Mouse (Mus musculus) forebrain, embryonic 13.5 days (tissue): ENCODE measurements around the gene Mctp2. TPM values are rescaled to one million over a fixed set of nuclear protein-coding genes. Genes with fewer than 3 reads are reported as not detected.

Experiments used
- ATAC-seq: fragments of 200-750 bp; cut with Nextera tagmentation; 2 replicates; pipeline ENCODE4 v1.8.0; 2017
- H3K27ac ChIP-seq: fragments of 300-500 bp; sonication (generic); 2 replicates; pipeline ENCODE4 v1.5.1; 2015; ENCODE audit warnings: inconsistent platforms, mild to moderate bottlenecking, moderate library complexity
- H3K27me3 ChIP-seq: fragments of 300-500 bp; sonication (generic); 2 replicates; pipeline ENCODE4 v1.6.1; 2015; ENCODE audit warnings: mild to moderate bottlenecking, inconsistent platforms
- H3K36me3 ChIP-seq: fragments of 300-500 bp; sonication (generic); 2 replicates; pipeline ENCODE4 v1.6.1; 2015; ENCODE audit warnings: mild to moderate bottlenecking, inconsistent platforms; ENCODE audit not compliant: poor library complexity, severe bottlenecking
- H3K4me1 ChIP-seq: fragments of 300-500 bp; sonication (generic); 2 replicates; pipeline ENCODE4 v1.6.1; 2015; ENCODE audit warnings: inconsistent platforms
- H3K4me2 ChIP-seq: fragments of 300-500 bp; sonication (generic); 2 replicates; pipeline ENCODE4 v1.6.1; 2015; ENCODE audit warnings: inconsistent platforms, mild to moderate bottlenecking, moderate library complexity
- H3K4me3 ChIP-seq: fragments of 300-500 bp; sonication (generic); 2 replicates; pipeline ENCODE4 v1.5.1; 2015; ENCODE audit warnings: mild to moderate bottlenecking, inconsistent platforms
- H3K9ac ChIP-seq: fragments of 300-500 bp; sonication (generic); 2 replicates; pipeline ENCODE4 v1.6.1; 2015; ENCODE audit warnings: mild to moderate bottlenecking, inconsistent platforms
- H3K9me3 ChIP-seq: fragments of 300-500 bp; sonication (generic); replicated peaks from 2 replicates; pipeline ENCODE4 v1.6.1; 2016; ENCODE audit warnings: inconsistent platforms
- WGBS: fragments of 180-500 bp; shearing (Covaris S2); methylation state at CpG from one replicate; pipeline ENCODE4 v1.1.7; 2015; 5-methylcytosine and 5-hydroxymethylcytosine counted together
- polyA plus RNA-seq: library from polyadenylated mRNA; unstranded; fragments of >200 nt; fragmentation: Nextera tagmentation; extraction: Ambion mirVana; gene quantifications from 2 replicates; pipeline ENCODE4 v1.2.1, GENCODE M21; 2015

The Mctp2 gene
- 0.10 and 0.13 TPM in 2 replicates for polyA plus RNA-seq

GRCm38 (mm10) chr7:72306382-72306841 is at the start of gene Mctp2:
TSS of gene Mctp2 (minus strand) at chr7:72306608.
- H3K9ac ChIP-seq: peak within 1 kb of the TSS; percentile 35
- no peaks in the 10 kb centered on the region for H3K9me3 ChIP-seq
- H3K4me2 ChIP-seq: peak within 1 kb of the TSS; percentile 90

GRCm38 (mm10) chr7:72345901-72346300 is 39.5 kb upstream of the Mctp2 start:
- ATAC-seq: no peak
- H3K4me1 ChIP-seq: no peaks in the 10 kb centered on the region
- H3K36me3 ChIP-seq: no peaks in the 10 kb centered on the region
- no peak overlapping the region for H3K4me2 ChIP-seq
- no peak overlapping the region for H3K9ac ChIP-seq
- no peaks in the 10 kb centered on the region for H3K27me3 ChIP-seq
- H3K27ac ChIP-seq: no peak overlapping the region
- H3K4me3 ChIP-seq: no peak overlapping the region
- H3K9me3 ChIP-seq: no peaks in the 10 kb centered on the region

More at GRCm38 (mm10) chr7:72306382-72306841, at the start of gene Mctp2:
- H3K27me3 ChIP-seq: peaks cover 32% of the 10 kb centered on the region
- peak within 1 kb of the TSS; percentile 41 for H3K4me3 ChIP-seq
- ATAC-seq: peak; percentile 70
- H3K4me1 ChIP-seq: peaks cover 11% of the 10 kb centered on the region
- H3K27ac ChIP-seq: no peak within 1 kb of the TSS
- WGBS: under 1% methylated on average over 28 of the region's 28 CpGs
- H3K36me3 ChIP-seq: no peaks in the 10 kb centered on the region

- no peaks in the 10 kb centered on the region for H3K27me3 ChIP-seq
- no peaks in the 10 kb centered on the region for H3K36me3 ChIP-seq
- no peak overlapping the region for H3K27ac ChIP-seq
- H3K9ac ChIP-seq: no peak overlapping the region
- no peak overlapping the region for H3K4me2 ChIP-seq
- H3K4me3 ChIP-seq: no peak overlapping the region
- H3K4me1 ChIP-seq: no peaks in the 10 kb centered on the region
- ATAC-seq: no peak
- no peaks in the 10 kb centered on the region for H3K9me3 ChIP-seq
- 80% methylated on average over 2 of the region's 2 CpGs for WGBS
These were observed 37.3 kb upstream of the Mctp2 start for GRCm38 (mm10) chr7:72343751-72344150.

- Histone ChIP-seq H3K4me3 (no peak overlapping the region), H3K9me3 (no peaks in the 10 kb centered on the region), H3K27me3 (no peaks in the 10 kb centered on the region), H3K4me1 (no peaks in the 10 kb centered on the region), H3K4me2 (no peak overlapping the region), H3K27ac (no peak overlapping the region), H3K36me3 (no peaks in the 10 kb centered on the region), H3K9ac (no peak overlapping the region)
- ATAC-seq: no peak
- WGBS: 72% methylated on average over 2 of the region's 2 CpGs
These were observed 36.4 kb upstream of the Mctp2 start for GRCm38 (mm10) chr7:72342822-72343221.

GRCm38 (mm10) chr7:72325961-72326360 is 19.6 kb upstream of the Mctp2 start:
- H3K27ac ChIP-seq: no peak overlapping the region
- no peaks in the 10 kb centered on the region for H3K9me3 ChIP-seq
- H3K4me2 ChIP-seq: no peak overlapping the region
- H3K36me3 ChIP-seq: no peaks in the 10 kb centered on the region
- H3K27me3 ChIP-seq: no peaks in the 10 kb centered on the region
- ATAC-seq: no peak
- 70% methylated on average over 5 of the region's 5 CpGs for WGBS
- no peaks in the 10 kb centered on the region for H3K4me1 ChIP-seq
- H3K9ac ChIP-seq: no peak overlapping the region
- no peak overlapping the region for H3K4me3 ChIP-seq

GRCm38 (mm10) chr7:72320906-72321305 is 14.5 kb upstream of the Mctp2 start:
- Histone ChIP-seq H3K27me3 (no peaks in the 10 kb centered on the region), H3K4me1 (no peaks in the 10 kb centered on the region), H3K9ac (no peak overlapping the region), H3K27ac (no peak overlapping the region), H3K9me3 (no peaks in the 10 kb centered on the region), H3K36me3 (no peaks in the 10 kb centered on the region), H3K4me3 (no peak overlapping the region), H3K4me2 (no peak overlapping the region)
- WGBS: 77% methylated on average over 4 of the region's 4 CpGs
- no peak for ATAC-seq

GRCm38 (mm10) chr7:72320441-72320840 is 14.0 kb upstream of the Mctp2 start:
- Histone ChIP-seq H3K4me1 (no peaks in the 10 kb centered on the region), H3K4me2 (no peak overlapping the region), H3K27ac (no peak overlapping the region), H3K9me3 (no peaks in the 10 kb centered on the region), H3K4me3 (no peak overlapping the region), H3K9ac (no peak overlapping the region), H3K36me3 (no peaks in the 10 kb centered on the region), H3K27me3 (no peaks in the 10 kb centered on the region)
- WGBS: 74% methylated on average over 4 of the region's 4 CpGs
- no peak for ATAC-seq

- H3K27me3 ChIP-seq: no peaks in the 10 kb centered on the region
- no peaks in the 10 kb centered on the region for H3K9me3 ChIP-seq
- no peaks in the 10 kb centered on the region for H3K36me3 ChIP-seq
- WGBS: 88% methylated on average over 9 of the region's 9 CpGs
- H3K27ac ChIP-seq: no peak overlapping the region
- H3K4me2 ChIP-seq: no peak overlapping the region
- no peak for ATAC-seq
- H3K4me1 ChIP-seq: no peaks in the 10 kb centered on the region
- H3K9ac ChIP-seq: no peak overlapping the region
- H3K4me3 ChIP-seq: no peak overlapping the region
These were observed 8.1 kb upstream of the Mctp2 start for GRCm38 (mm10) chr7:72314395-72315060.

- H3K27me3 ChIP-seq: no peaks in the 10 kb centered on the region
- no peaks in the 10 kb centered on the region for H3K4me1 ChIP-seq
- no peak overlapping the region for H3K4me2 ChIP-seq
- 79% methylated on average over 3 of the region's 3 CpGs for WGBS
- no peak for ATAC-seq
- no peaks in the 10 kb centered on the region for H3K36me3 ChIP-seq
- H3K9me3 ChIP-seq: no peaks in the 10 kb centered on the region
- no peak overlapping the region for H3K9ac ChIP-seq
- no peak overlapping the region for H3K27ac ChIP-seq
- H3K4me3 ChIP-seq: no peak overlapping the region
These were observed 7.5 kb upstream of the Mctp2 start for GRCm38 (mm10) chr7:72313908-72314307.

- Histone ChIP-seq H3K4me2 (no peak overlapping the region), H3K9ac (no peak overlapping the region), H3K36me3 (no peaks in the 10 kb centered on the region), H3K4me3 (no peak overlapping the region), H3K4me1 (peaks cover 3% of the 10 kb centered on the region; the same call in 1 of the 2 replicates), H3K9me3 (no peaks in the 10 kb centered on the region), H3K27ac (no peak overlapping the region), H3K27me3 (peaks cover 14% of the 10 kb centered on the region)
- no peak for ATAC-seq
- 73% methylated on average over 8 of the region's 8 CpGs for WGBS
These were observed 5.2 kb upstream of the Mctp2 start for GRCm38 (mm10) chr7:72311582-72311981.

- ATAC-seq: no peak
- Histone ChIP-seq H3K9ac (no peak overlapping the region), H3K27me3 (peaks cover 32% of the 10 kb centered on the region), H3K36me3 (no peaks in the 10 kb centered on the region), H3K4me3 (no peak overlapping the region), H3K9me3 (no peaks in the 10 kb centered on the region), H3K4me1 (peaks cover 11% of the 10 kb centered on the region), H3K27ac (no peak overlapping the region), H3K4me2 (no peak overlapping the region)
- WGBS: 69% methylated on average over 5 of the region's 5 CpGs
These were observed 1.7 kb upstream of the Mctp2 start for GRCm38 (mm10) chr7:72308078-72308477.

GRCm38 (mm10) chr7:72306847-72307246 is 439 bp upstream of the Mctp2 start:
- H3K4me3 ChIP-seq: peak overlapping the region; percentile 41
- 8% methylated on average over 7 of the region's 7 CpGs for WGBS
- H3K4me2 ChIP-seq: peak overlapping the region; percentile 90
- H3K9ac ChIP-seq: no peak overlapping the region; the same call in 1 of the 2 replicates
- H3K27me3 ChIP-seq: peaks cover 32% of the 10 kb centered on the region
- no peaks in the 10 kb centered on the region for H3K9me3 ChIP-seq
- H3K36me3 ChIP-seq: no peaks in the 10 kb centered on the region
- no peak for ATAC-seq
- peaks cover 11% of the 10 kb centered on the region for H3K4me1 ChIP-seq
- H3K27ac ChIP-seq: no peak overlapping the region

GRCm38 (mm10) chr7:72305971-72306370 is 437 bp downstream of the Mctp2 start:
- Histone ChIP-seq H3K36me3 (no peaks in the 10 kb centered on the region), H3K9ac (peak overlapping the region; percentile 35), H3K4me3 (peak overlapping the region; percentile 41), H3K27ac (no peak overlapping the region), H3K9me3 (no peaks in the 10 kb centered on the region), H3K4me1 (peaks cover 11% of the 10 kb centered on the region), H3K27me3 (peaks cover 32% of the 10 kb centered on the region), H3K4me2 (peak overlapping the region; percentile 90)
- WGBS: 1% methylated on average over 14 of the region's 14 CpGs
- ATAC-seq: peak; percentile 24
